Mouse (Mus musculus): ENCODE measurements around the gene Usp42. TPM values are rescaled to one million over a fixed set of nuclear protein-coding genes. Genes with fewer than 3 reads are reported as not detected.

Gene Usp42
- total RNA-seq, 1 experiment = 10.6 TPM

DNA sequence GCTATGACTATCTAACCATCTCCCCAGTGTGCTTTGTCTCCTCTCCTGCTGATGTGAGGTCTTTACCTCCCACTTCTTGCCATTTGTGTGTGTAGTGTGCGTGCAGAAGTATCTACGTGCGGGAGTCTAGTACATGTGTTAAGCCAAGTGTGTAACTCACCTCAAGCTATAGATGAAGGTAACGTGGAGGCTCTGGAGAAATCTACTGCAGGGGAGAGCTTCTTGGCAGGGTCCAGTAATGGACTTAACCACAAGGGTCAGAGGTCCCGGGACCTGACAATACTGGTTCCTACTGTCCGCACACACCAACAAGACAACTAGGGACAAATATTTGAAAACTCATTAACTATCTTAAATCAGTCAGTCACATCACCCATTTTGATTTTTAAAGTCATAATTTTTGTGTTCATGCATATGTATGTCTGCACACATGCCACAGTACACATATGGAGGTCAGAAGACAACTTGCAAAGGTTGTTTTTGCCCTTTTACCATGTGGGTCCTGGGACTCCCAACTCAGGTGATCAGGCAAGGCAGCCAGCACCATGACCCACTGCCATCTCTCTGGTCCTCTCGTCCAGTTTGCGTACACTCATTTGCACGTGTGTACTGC is 23.6 kb upstream of the Usp42 start:
- TF ChIP-seq ZNF384 (IDR thresholded peaks at IDR 0.05; ENCODE audit: low read depth, low read length) (no peak), HCFC1 (IDR thresholded peaks at IDR 0.05; ENCODE audit: borderline replicate concordance, insufficient read depth, low read length) (no peak), ZC3H11A (IDR thresholded peaks at IDR 0.05; ENCODE audit: borderline replicate concordance, low read depth, low read length) (no peak), MAFK (IDR thresholded peaks at IDR 0.05; ENCODE audit: insufficient read depth, low read depth, low read length) (no peak), CHD2 (IDR thresholded peaks at IDR 0.05; ENCODE audit: low read depth, low read length) (no peak)
- Histone ChIP-seq H3K9ac (ENCODE audit: insufficient read depth, low read depth, low read length, poor library complexity, severe bottlenecking) (no peak overlapping the region), H3K27ac (ENCODE audit: insufficient read depth, low read depth, low read length, poor library complexity, severe bottlenecking) (no peak overlapping the region), H3K36me3 (ENCODE audit: control insufficient read depth, insufficient read depth, low read length, poor library complexity, severe bottlenecking) (no peaks in the 10 kb centered on the region), H3K4me1 (ENCODE audit: control insufficient read depth in 2 of 2, insufficient read depth in 2 of 2, low read length in 2 of 2, poor library complexity in 1 of 2) (0 out of 4 replicates have a peak, but pooled peaks cover 0 to 2% of the 10 kb centered on the region in 2 experiments), H3K9me3 (ENCODE audit: control insufficient read depth, insufficient read depth, low read depth, low read length) (no peaks in the 10 kb centered on the region), H3K4me3 (ENCODE audit: insufficient read depth in 1 of 2, low read depth in 1 of 2, low read length in 2 of 2, poor library complexity in 1 of 2, severe bottlenecking in 1 of 2) (no peak overlapping the region)
- in situ Hi-C loops (cut with MboI; ENCODE audit: low sequenced_read_pairs in 2 of 2, unreplicated experiment in 2 of 2) = no loop called here
- DNase-seq (ENCODE audit: low read depth, low spot score) = no peak

- no peak for TF ChIP-seq CHD2 (IDR thresholded peaks at IDR 0.05; ENCODE audit: low read depth, low read length)
- TF ChIP-seq HCFC1 (IDR thresholded peaks at IDR 0.05; ENCODE audit: borderline replicate concordance, insufficient read depth, low read length) = no peak
- no peak for TF ChIP-seq MAFK (IDR thresholded peaks at IDR 0.05; ENCODE audit: insufficient read depth, low read depth, low read length)
- TF ChIP-seq ZNF384 (IDR thresholded peaks at IDR 0.05; ENCODE audit: low read depth, low read length) = no peak
- TF ChIP-seq ZC3H11A (IDR thresholded peaks at IDR 0.05; ENCODE audit: borderline replicate concordance, low read depth, low read length) = no peak
- H3K4me3 ChIP-seq (ENCODE audit: insufficient read depth in 1 of 2, low read depth in 1 of 2, low read length in 2 of 2, poor library complexity in 1 of 2, severe bottlenecking in 1 of 2) = no peak overlapping the region
- no peaks in the 10 kb centered on the region for H3K36me3 ChIP-seq (ENCODE audit: control insufficient read depth, insufficient read depth, low read length, poor library complexity, severe bottlenecking)
- in situ Hi-C loops (cut with MboI; ENCODE audit: low sequenced_read_pairs in 2 of 2, unreplicated experiment in 2 of 2) = no loop called here
- no peak overlapping the region for H3K27ac ChIP-seq (ENCODE audit: insufficient read depth, low read depth, low read length, poor library complexity, severe bottlenecking)
- H3K9ac ChIP-seq (ENCODE audit: insufficient read depth, low read depth, low read length, poor library complexity, severe bottlenecking) = no peak overlapping the region
- H3K9me3 ChIP-seq (ENCODE audit: control insufficient read depth, insufficient read depth, low read depth, low read length) = no peaks in the 10 kb centered on the region
- DNase-seq (ENCODE audit: low read depth, low spot score) = no peak
- no peaks in the 10 kb centered on the region for H3K4me1 ChIP-seq (ENCODE audit: control insufficient read depth in 2 of 2, insufficient read depth in 2 of 2, low read length in 2 of 2, poor library complexity in 1 of 2)
Observed at GRCm38 (mm10) chr5:143749630-143750208, 17.6 kb upstream of the Usp42 start.

- no peak for DNase-seq (ENCODE audit: low read depth, low spot score)
- in situ Hi-C loops (cut with MboI; ENCODE audit: low sequenced_read_pairs in 2 of 2, unreplicated experiment in 2 of 2) = no loop called here
- no peak for TF ChIP-seq ZNF384 (IDR thresholded peaks at IDR 0.05; ENCODE audit: low read depth, low read length)
- TF ChIP-seq CHD2 (IDR thresholded peaks at IDR 0.05; ENCODE audit: low read depth, low read length) = no peak
- no peak for TF ChIP-seq HCFC1 (IDR thresholded peaks at IDR 0.05; ENCODE audit: borderline replicate concordance, insufficient read depth, low read length)
- TF ChIP-seq ZC3H11A (IDR thresholded peaks at IDR 0.05; ENCODE audit: borderline replicate concordance, low read depth, low read length) = no peak
- TF ChIP-seq MAFK (IDR thresholded peaks at IDR 0.05; ENCODE audit: insufficient read depth, low read depth, low read length) = no peak
Observed at GRCm38 (mm10) chr5:143731483-143732112, 482 bp downstream of the Usp42 start.

GRCm38 (mm10) chr5:143730915-143731314 is 1.2 kb downstream of the Usp42 start:
- DNase-seq (ENCODE audit: low read depth, low spot score) = no peak
- Histone ChIP-seq H3K36me3 (ENCODE audit: control insufficient read depth, insufficient read depth, low read length, poor library complexity, severe bottlenecking) (peaks cover 7% of the 10 kb centered on the region), H3K9ac (ENCODE audit: insufficient read depth, low read depth, low read length, poor library complexity, severe bottlenecking) (no peak overlapping the region), H3K9me3 (ENCODE audit: control insufficient read depth, insufficient read depth, low read depth, low read length) (no peaks in the 10 kb centered on the region), H3K4me3 (ENCODE audit: insufficient read depth in 1 of 2, low read depth in 1 of 2, low read length in 2 of 2, poor library complexity in 1 of 2, severe bottlenecking in 1 of 2) (peak overlapping the region; percentile 83 to 88; a peak in 3 of 4 replicates), H3K27ac (ENCODE audit: insufficient read depth, low read depth, low read length, poor library complexity, severe bottlenecking) (no peak overlapping the region; the same call in 1 of the 2 replicates), H3K4me1 (ENCODE audit: control insufficient read depth in 2 of 2, insufficient read depth in 2 of 2, low read length in 2 of 2, poor library complexity in 1 of 2) (peaks cover 0 to 5% of the 10 kb centered on the region in 2 experiments; a peak in 1 of 4 replicates)
- no peak for TF ChIP-seq HCFC1 (IDR thresholded peaks at IDR 0.05; ENCODE audit: borderline replicate concordance, insufficient read depth, low read length)
- no peak for TF ChIP-seq CHD2 (IDR thresholded peaks at IDR 0.05; ENCODE audit: low read depth, low read length)
- no peak for TF ChIP-seq MAFK (IDR thresholded peaks at IDR 0.05; ENCODE audit: insufficient read depth, low read depth, low read length)
- TF ChIP-seq ZNF384 (IDR thresholded peaks at IDR 0.05; ENCODE audit: low read depth, low read length) = no peak
- TF ChIP-seq ZC3H11A (IDR thresholded peaks at IDR 0.05; ENCODE audit: borderline replicate concordance, low read depth, low read length) = no peak
- in situ Hi-C loops (cut with MboI; ENCODE audit: low sequenced_read_pairs in 2 of 2, unreplicated experiment in 2 of 2) = no loop called here

More at GRCm38 (mm10) chr5:143731483-143732112, 482 bp downstream of the Usp42 start:
- Histone ChIP-seq H3K27ac (ENCODE audit: insufficient read depth, low read depth, low read length, poor library complexity, severe bottlenecking) (peak overlapping the region; percentile 48), H3K9me3 (ENCODE audit: control insufficient read depth, insufficient read depth, low read depth, low read length) (no peaks in the 10 kb centered on the region), H3K4me3 (ENCODE audit: insufficient read depth in 1 of 2, low read depth in 1 of 2, low read length in 2 of 2, poor library complexity in 1 of 2, severe bottlenecking in 1 of 2) (peak overlapping the region; percentile 83 to 88), H3K36me3 (ENCODE audit: control insufficient read depth, insufficient read depth, low read length, poor library complexity, severe bottlenecking) (peaks cover 3% of the 10 kb centered on the region), H3K9ac (ENCODE audit: insufficient read depth, low read depth, low read length, poor library complexity, severe bottlenecking) (peak overlapping the region; percentile 86), H3K4me1 (ENCODE audit: control insufficient read depth in 2 of 2, insufficient read depth in 2 of 2, low read length in 2 of 2, poor library complexity in 1 of 2) (peaks cover 0 to 5% of the 10 kb centered on the region in 2 experiments; a peak in 1 of 4 replicates)
